Mouse (Mus musculus): Measurements from ENCODE around the gene Lce6a. TPM values are rescaled to one million over a fixed set of nuclear protein-coding genes. Genes with fewer than 3 reads are reported as not detected.

The Lce6a gene
- total and polyA plus RNA-seq, 3 experiments = not detected

- no peaks in the 10 kb centered on the region for H3K27me3 ChIP-seq (ENCODE audit: control insufficient read depth in 1 of 2, insufficient read depth in 2 of 2, low read length in 2 of 2)
- H3K9me3 ChIP-seq (replicated peaks; ENCODE audit: insufficient read depth, low read length) = no peaks in the 10 kb centered on the region
- no peaks in the 10 kb centered on the region for H3K79me2 ChIP-seq (ENCODE audit: control insufficient read depth, insufficient read depth, low read length, poor library complexity)
- TF ChIP-seq CHD1 (IDR thresholded peaks at IDR 0.05; ENCODE audit: low read depth, low read length) = no peak
- no peak for TF ChIP-seq ETS1 (IDR thresholded peaks at IDR 0.05; ENCODE audit: low read depth, low read length)
- no peak for TF ChIP-seq KAT2A (conservative IDR thresholded peaks at IDR 0.05; ENCODE audit: low read depth, low read length)
- no peak for TF ChIP-seq BHLHE40 (IDR thresholded peaks at IDR 0.05; ENCODE audit: borderline replicate concordance, low read depth, low read length)
- no peak for TF ChIP-seq GABPA (IDR thresholded peaks at IDR 0.05; ENCODE audit: low read depth, low read length)
- TF ChIP-seq CHD2 (IDR thresholded peaks at IDR 0.05; ENCODE audit: low read length) = no peak
- TF ChIP-seq NRF1 (IDR thresholded peaks at IDR 0.05; ENCODE audit: insufficient read depth, low read depth, low read length, poor library complexity, severe bottlenecking) = no peak
- TF ChIP-seq TAL1 (IDR thresholded peaks at IDR 0.05; ENCODE audit: low read length) = no peak
- H3K4me1 ChIP-seq (ENCODE audit: control insufficient read depth in 1 of 2, insufficient read depth in 2 of 2, low read length in 2 of 2) = no peaks in the 10 kb centered on the region
- H3K9ac ChIP-seq (ENCODE audit: control insufficient read depth, low read depth, low read length, poor library complexity, severe bottlenecking) = no peak overlapping the region
- no peak for DNase-seq (ENCODE audit: low read depth, low spot score)
- H3K4me3 ChIP-seq (ENCODE audit: control insufficient read depth in 1 of 2, insufficient read depth in 1 of 2, low read depth in 2 of 2, low read length in 2 of 2) = no peak overlapping the region
- H3K36me3 ChIP-seq (ENCODE audit: control insufficient read depth in 1 of 2, insufficient read depth in 2 of 2, low read length in 2 of 2) = no peaks in the 10 kb centered on the region
- H3K27ac ChIP-seq (ENCODE audit: control insufficient read depth, low read depth, low read length) = no peak overlapping the region
Observed at GRCm38 (mm10) chr3:92638653-92638991, 17.2 kb upstream of the Lce6a start.

- no peak overlapping the region for H3K9ac ChIP-seq (ENCODE audit: control insufficient read depth, low read depth, low read length, poor library complexity, severe bottlenecking)
- no peak overlapping the region for H3K27ac ChIP-seq (ENCODE audit: control insufficient read depth, low read depth, low read length)
- DNase-seq (ENCODE audit: low read depth, low spot score) = no peak
- TF ChIP-seq TCF12 (IDR thresholded peaks at IDR 0.05; ENCODE audit: low read depth, low read length) (no peak), MEF2A (IDR thresholded peaks at IDR 0.05; ENCODE audit: extremely low read depth, insufficient replicate concordance, low read depth, low read length, poor library complexity, severe bottlenecking) (no peak), SMC3 (IDR thresholded peaks at IDR 0.05; ENCODE audit: low read depth, low read length) (no peak), USF1 (IDR thresholded peaks at IDR 0.05; ENCODE audit: low read depth, low read length) (no peak), SIN3A (IDR thresholded peaks at IDR 0.05; ENCODE audit: low read length) (no peak), BHLHE40 (IDR thresholded peaks at IDR 0.05; ENCODE audit: borderline replicate concordance, low read depth, low read length) (no peak), MAX (IDR thresholded peaks at IDR 0.05; ENCODE audit: low read length) (no peak), POLR2AphosphoS5 (IDR thresholded peaks at IDR 0.05; ENCODE audit: borderline replicate concordance, low read depth, low read length) (no peak), NRF1 (IDR thresholded peaks at IDR 0.05; ENCODE audit: insufficient read depth, low read depth, low read length, poor library complexity, severe bottlenecking) (no peak), GATA1 (IDR thresholded peaks at IDR 0.05; ENCODE audit: low read depth, low read length) (no peak), TAL1 (IDR thresholded peaks at IDR 0.05; ENCODE audit: low read length) (no peak), ZNF384 (IDR thresholded peaks at IDR 0.05; ENCODE audit: low read depth, low read length) (no peak), JUND (IDR thresholded peaks at IDR 0.05; ENCODE audit: low read depth, low read length) (no peak), EP300 (IDR thresholded peaks at IDR 0.05; ENCODE audit: low read depth in 1 of 2, low read length in 2 of 2) (no peak), ZMIZ1 (IDR thresholded peaks at IDR 0.05; ENCODE audit: low read depth, low read length) (no peak), MAFK (IDR thresholded peaks at IDR 0.05; ENCODE audit: borderline replicate concordance, low read depth, low read length) (no peak), CHD1 (IDR thresholded peaks at IDR 0.05; ENCODE audit: low read depth, low read length) (no peak)
- no peaks in the 10 kb centered on the region for H3K4me1 ChIP-seq (ENCODE audit: control insufficient read depth in 1 of 2, insufficient read depth in 2 of 2, low read length in 2 of 2)
- no peaks in the 10 kb centered on the region for H3K36me3 ChIP-seq (ENCODE audit: control insufficient read depth in 1 of 2, insufficient read depth in 2 of 2, low read length in 2 of 2)
- no peaks in the 10 kb centered on the region for H3K9me3 ChIP-seq (replicated peaks; ENCODE audit: insufficient read depth, low read length)
- H3K79me2 ChIP-seq (ENCODE audit: control insufficient read depth, insufficient read depth, low read length, poor library complexity) = no peaks in the 10 kb centered on the region
- no peaks in the 10 kb centered on the region for H3K27me3 ChIP-seq (ENCODE audit: control insufficient read depth in 1 of 2, insufficient read depth in 2 of 2, low read length in 2 of 2)
- no peak overlapping the region for H3K4me3 ChIP-seq (ENCODE audit: control insufficient read depth in 1 of 2, insufficient read depth in 1 of 2, low read depth in 2 of 2, low read length in 2 of 2)
Observed at GRCm38 (mm10) chr3:92637745-92638652, 16.5 kb upstream of the Lce6a start.

Measured in MEL (cell line).